Mouse (Mus musculus) frontal cortex, postnatal 25 days (tissue): ENCODE measurements around the gene Csgalnact2.

Experiments used
- DNase-seq, 2 experiments: peaks; one replicate each; pipeline ENCODE4 v3.0.0; 2022; ENCODE audit warnings: low spot score in 2 of 2

Gene Csgalnact2

GRCm38 (mm10) chr6:118137148-118137547 is 1.8 kb downstream of the Csgalnact2 start:
- DNase-seq: no peak

- DNase-seq: no peak
Measured at GRCm38 (mm10) chr6:118134461-118134860, 4.5 kb downstream of the Csgalnact2 start.

GRCm38 (mm10) chr6:118130022-118130421 is 8.9 kb downstream of the Csgalnact2 start:
- no peak for DNase-seq

GRCm38 (mm10) chr6:118127827-118128487 is 11.0 kb downstream of the Csgalnact2 start:
- no peak for DNase-seq

- DNase-seq: no peak
Measured at GRCm38 (mm10) chr6:118127198-118127597, 11.7 kb downstream of the Csgalnact2 start.

GRCm38 (mm10) chr6:118126577-118126976 is 12.4 kb downstream of the Csgalnact2 start:
- no peak for DNase-seq

- DNase-seq: no peak
Measured at GRCm38 (mm10) chr6:118122767-118123166, 16.2 kb downstream of the Csgalnact2 start.

- DNase-seq: no peak
Measured at GRCm38 (mm10) chr6:118111810-118112209, 27.1 kb downstream of the Csgalnact2 start.

- DNase-seq: no peak
Measured at GRCm38 (mm10) chr6:118099311-118099802, 39.6 kb downstream of the Csgalnact2 start.

GRCm38 (mm10) chr6:118097765-118098365 is 41.1 kb downstream of the Csgalnact2 start:
- no peak for DNase-seq

GRCm38 (mm10) chr6:118090827-118091226 is 48.1 kb downstream of the Csgalnact2 start:
- no peak for DNase-seq

- DNase-seq: peak; percentile 2
Measured at GRCm38 (mm10) chr6:118088750-118089440, 50.0 kb downstream of the Csgalnact2 start.

- DNase-seq: peak; percentile 13 to 26
Measured at GRCm38 (mm10) chr6:118087955-118088354, 51.0 kb downstream of the Csgalnact2 start.

GRCm38 (mm10) chr6:118084596-118084995 is 54.3 kb downstream of the Csgalnact2 start:
- peak in 1 of 2 experiments; percentile 1 for DNase-seq

GRCm38 (mm10) chr6:118083608-118084007 is 55.3 kb downstream of the Csgalnact2 start:
- DNase-seq: peak in 1 of 2 experiments; percentile 2

- peak in 1 of 2 experiments; percentile 3 for DNase-seq
Measured at GRCm38 (mm10) chr6:118082384-118082783, 56.6 kb downstream of the Csgalnact2 start.

- peak; percentile 1 for DNase-seq
Measured at GRCm38 (mm10) chr6:118080711-118081110, 58.2 kb downstream of the Csgalnact2 start.

GRCm38 (mm10) chr6:118079762-118080465 is 59.0 kb downstream of the Csgalnact2 start:
- DNase-seq: peak; percentile 2

- DNase-seq: no peak
Measured at GRCm38 (mm10) chr6:118079292-118079691, 59.6 kb downstream of the Csgalnact2 start.

GRCm38 (mm10) chr6:118078751-118079150 is 60.2 kb downstream of the Csgalnact2 start:
- peak in 1 of 2 experiments; percentile 2 for DNase-seq

- peak in 1 of 2 experiments; percentile 1 for DNase-seq
Measured at GRCm38 (mm10) chr6:118077421-118077820, 61.5 kb downstream of the Csgalnact2 start.

GRCm38 (mm10) chr6:118076748-118077147 is 62.2 kb downstream of the Csgalnact2 start:
- DNase-seq: no peak
